Mouse (Mus musculus): ENCODE results near the gene Phip. TPM values are rescaled to one million over a fixed set of nuclear protein-coding genes. Genes with fewer than 3 reads are reported as not detected.

Gene Phip
- total RNA-seq (2014; fragmentation: Nextera tagmentation) (162 and 176 TPM in 2 replicates), total RNA-seq (2017) (121 and 140 TPM in 2 replicates), polyA plus RNA-seq (2012) (5.5 and 6.7 TPM in 2 replicates)

- peak; percentile 65 for DNase-seq (ENCODE audit: low spot score)
- peak; percentile 54 for ATAC-seq (ENCODE audit: extremely low read depth, insufficient number of reproducible peaks, low FRiP score, poor library complexity, severe bottlenecking)
Measured at GRCm38 (mm10) chr9:82975342-82976215, at the start of gene Phip. TSS of gene Phip (minus strand) at chr9:82975516.

DNA sequence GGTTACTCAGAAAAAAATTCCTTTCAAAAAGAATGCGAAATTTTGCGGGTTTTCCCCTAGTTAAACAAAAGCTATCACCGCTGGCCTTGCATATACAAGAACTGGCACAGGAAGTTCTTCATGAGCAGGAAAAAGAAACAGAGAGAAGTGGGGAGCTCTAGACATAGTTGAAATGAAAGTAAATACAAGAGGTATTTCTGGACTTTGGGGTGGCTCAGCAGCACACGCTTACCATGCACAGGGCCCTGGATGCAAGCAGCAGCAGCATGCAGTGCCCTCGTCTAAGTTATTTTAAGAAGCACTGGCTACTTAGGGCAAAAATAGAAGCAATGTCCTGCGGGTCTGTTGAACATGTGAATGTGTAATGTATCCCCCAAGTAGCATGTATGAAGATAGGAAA, 48.4 kb upstream of the Phip start:
- no peak for ATAC-seq (ENCODE audit: extremely low read depth, insufficient number of reproducible peaks, low FRiP score, poor library complexity, severe bottlenecking)
- TF ChIP-seq TAL1 (conservative IDR thresholded peaks at IDR 0.05; ENCODE audit: low read depth, low read length), result no peak
- no peak for TF ChIP-seq GATA2 (IDR thresholded peaks at IDR 0.05; ENCODE audit: borderline replicate concordance, low read depth, low read length)
- TF ChIP-seq POLR2AphosphoS5 (IDR thresholded peaks at IDR 0.05; ENCODE audit: insufficient replicate concordance, low read depth, low read length), result no peak
- no peak for TF ChIP-seq GATA1 (IDR thresholded peaks at IDR 0.05; ENCODE audit: borderline replicate concordance, low read length)
- no peak for TF ChIP-seq CTCF (IDR thresholded peaks at IDR 0.05; ENCODE audit: low read depth, low read length)
- no peaks in the 10 kb centered on the region for H3K4me1 ChIP-seq (ENCODE audit: insufficient read depth, low read depth, low read length)
- no peaks in the 10 kb centered on the region for H3K36me3 ChIP-seq (replicated peaks)
- H3K27me3 ChIP-seq (ENCODE audit: insufficient read depth, low read length), result no peaks in the 10 kb centered on the region
- no peak overlapping the region for H3K4me3 ChIP-seq (ENCODE audit: low read depth, low read length)
- no peak for DNase-seq (ENCODE audit: low spot score)
- no peaks in the 10 kb centered on the region for H3K9me3 ChIP-seq (replicated peaks)

More at GRCm38 (mm10) chr9:82975342-82976215, at the start of gene Phip:
- TF ChIP-seq POLR2AphosphoS5 (IDR thresholded peaks at IDR 0.05; ENCODE audit: insufficient replicate concordance, low read depth, low read length) (no peak), GATA1 (IDR thresholded peaks at IDR 0.05; ENCODE audit: borderline replicate concordance, low read length) (no peak), CTCF (IDR thresholded peaks at IDR 0.05; ENCODE audit: low read depth, low read length) (no peak), GATA2 (IDR thresholded peaks at IDR 0.05; ENCODE audit: borderline replicate concordance, low read depth, low read length) (no peak), TAL1 (conservative IDR thresholded peaks at IDR 0.05; ENCODE audit: low read depth, low read length) (no peak)
- Histone ChIP-seq H3K36me3 (replicated peaks) (peaks cover 8% of the 10 kb centered on the region), H3K27me3 (ENCODE audit: insufficient read depth, low read length) (no peaks in the 10 kb centered on the region), H3K4me3 (ENCODE audit: low read depth, low read length) (peak within 1 kb of the TSS; percentile 88), H3K4me1 (ENCODE audit: insufficient read depth, low read depth, low read length) (peaks cover 18% of the 10 kb centered on the region), H3K9me3 (replicated peaks) (no peaks in the 10 kb centered on the region)

- Histone ChIP-seq H3K36me3 (replicated peaks) (no peaks in the 10 kb centered on the region), H3K4me1 (ENCODE audit: insufficient read depth, low read depth, low read length) (no peaks in the 10 kb centered on the region), H3K27me3 (ENCODE audit: insufficient read depth, low read length) (0 out of 2 replicates have a peak, but pooled peaks cover 2% of the 10 kb centered on the region), H3K9me3 (replicated peaks) (no peaks in the 10 kb centered on the region), H3K4me3 (ENCODE audit: low read depth, low read length) (no peak overlapping the region)
- TF ChIP-seq TAL1 (conservative IDR thresholded peaks at IDR 0.05; ENCODE audit: low read depth, low read length) (no peak), GATA2 (IDR thresholded peaks at IDR 0.05; ENCODE audit: borderline replicate concordance, low read depth, low read length) (no peak), GATA1 (IDR thresholded peaks at IDR 0.05; ENCODE audit: borderline replicate concordance, low read length) (no peak)
- no peak for DNase-seq (ENCODE audit: low spot score)
- no peak for ATAC-seq (ENCODE audit: extremely low read depth, insufficient number of reproducible peaks, low FRiP score, poor library complexity, severe bottlenecking)
Measured at GRCm38 (mm10) chr9:83014516-83014915, 39.2 kb upstream of the Phip start.

GRCm38 (mm10) chr9:83008306-83008705, 33.0 kb upstream of the Phip start:
- TF ChIP-seq GATA2 (IDR thresholded peaks at IDR 0.05; ENCODE audit: borderline replicate concordance, low read depth, low read length) (no peak), POLR2AphosphoS5 (IDR thresholded peaks at IDR 0.05; ENCODE audit: insufficient replicate concordance, low read depth, low read length) (no peak), TAL1 (conservative IDR thresholded peaks at IDR 0.05; ENCODE audit: low read depth, low read length) (no peak), CTCF (IDR thresholded peaks at IDR 0.05; ENCODE audit: low read depth, low read length) (no peak), GATA1 (IDR thresholded peaks at IDR 0.05; ENCODE audit: borderline replicate concordance, low read length) (no peak)
- no peak overlapping the region for H3K4me3 ChIP-seq (ENCODE audit: low read depth, low read length)
- no peaks in the 10 kb centered on the region for H3K4me1 ChIP-seq (ENCODE audit: insufficient read depth, low read depth, low read length)
- H3K9me3 ChIP-seq (replicated peaks), result no peaks in the 10 kb centered on the region
- DNase-seq (ENCODE audit: low spot score) (no peak), ATAC-seq (ENCODE audit: extremely low read depth, insufficient number of reproducible peaks, low FRiP score, poor library complexity, severe bottlenecking) (no peak)
- 0 out of 2 replicates have a peak, but pooled peaks cover 2% of the 10 kb centered on the region for H3K27me3 ChIP-seq (ENCODE audit: insufficient read depth, low read length)
- no peaks in the 10 kb centered on the region for H3K36me3 ChIP-seq (replicated peaks)

DNA sequence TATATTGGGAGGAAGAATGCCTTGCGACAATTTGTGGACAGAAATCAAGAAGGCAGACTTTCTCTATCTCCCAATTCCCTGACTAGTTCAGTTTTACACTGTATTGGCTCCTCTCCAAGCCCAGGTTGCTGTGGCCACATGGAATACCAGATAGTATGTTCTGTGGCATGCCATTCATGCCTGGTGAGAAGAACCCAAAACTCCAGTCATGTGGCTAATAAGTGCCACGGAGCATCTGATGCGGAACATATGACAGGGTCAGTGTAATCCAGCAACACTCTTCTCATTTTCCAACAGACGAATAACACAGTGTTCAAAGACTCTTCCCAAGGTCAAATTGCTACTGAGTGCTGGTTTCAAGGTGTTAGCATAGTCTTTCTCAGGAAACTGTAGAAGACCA, 26.0 kb upstream of the Phip start:
- Histone ChIP-seq H3K27me3 (ENCODE audit: insufficient read depth, low read length) (peaks cover 3% of the 10 kb centered on the region; the same call in 1 of the 2 replicates), H3K4me1 (ENCODE audit: insufficient read depth, low read depth, low read length) (no peaks in the 10 kb centered on the region), H3K4me3 (ENCODE audit: low read depth, low read length) (no peak overlapping the region), H3K36me3 (replicated peaks) (no peaks in the 10 kb centered on the region), H3K9me3 (replicated peaks) (no peaks in the 10 kb centered on the region)
- no peak for ATAC-seq (ENCODE audit: extremely low read depth, insufficient number of reproducible peaks, low FRiP score, poor library complexity, severe bottlenecking)
- DNase-seq (ENCODE audit: low spot score), result no peak
- TF ChIP-seq GATA1 (IDR thresholded peaks at IDR 0.05; ENCODE audit: borderline replicate concordance, low read length) (no peak), GATA2 (IDR thresholded peaks at IDR 0.05; ENCODE audit: borderline replicate concordance, low read depth, low read length) (no peak), POLR2AphosphoS5 (IDR thresholded peaks at IDR 0.05; ENCODE audit: insufficient replicate concordance, low read depth, low read length) (no peak), TAL1 (conservative IDR thresholded peaks at IDR 0.05; ENCODE audit: low read depth, low read length) (no peak), CTCF (IDR thresholded peaks at IDR 0.05; ENCODE audit: low read depth, low read length) (no peak)

- Histone ChIP-seq H3K9me3 (replicated peaks) (no peaks in the 10 kb centered on the region), H3K4me1 (ENCODE audit: insufficient read depth, low read depth, low read length) (no peaks in the 10 kb centered on the region), H3K4me3 (ENCODE audit: low read depth, low read length) (no peak overlapping the region), H3K27me3 (ENCODE audit: insufficient read depth, low read length) (peaks cover 10% of the 10 kb centered on the region), H3K36me3 (replicated peaks) (no peaks in the 10 kb centered on the region)
- ATAC-seq (ENCODE audit: extremely low read depth, insufficient number of reproducible peaks, low FRiP score, poor library complexity, severe bottlenecking), result no peak
- no peak for TF ChIP-seq GATA2 (IDR thresholded peaks at IDR 0.05; ENCODE audit: borderline replicate concordance, low read depth, low read length)
- no peak for TF ChIP-seq POLR2AphosphoS5 (IDR thresholded peaks at IDR 0.05; ENCODE audit: insufficient replicate concordance, low read depth, low read length)
- TF ChIP-seq GATA1 (IDR thresholded peaks at IDR 0.05; ENCODE audit: borderline replicate concordance, low read length), result no peak
- no peak for TF ChIP-seq TAL1 (conservative IDR thresholded peaks at IDR 0.05; ENCODE audit: low read depth, low read length)
- DNase-seq (ENCODE audit: low spot score), result no peak
Measured at GRCm38 (mm10) chr9:82997765-82998500, 22.6 kb upstream of the Phip start.
